Mouse (Mus musculus) left cerebral cortex, adult 2 months (tissue): ENCODE data around the gene Exo5. TPM values are rescaled to one million over a fixed set of nuclear protein-coding genes. Genes with fewer than 3 reads are reported as not detected.

ENCODE experiments used
- DNase-seq, 2 experiments: peaks; one replicate each; pipeline ENCODE4 v3.0.0; 2021 to 2022; ENCODE audit warnings: low spot score in 2 of 2, mixed read lengths in 1 of 2; ENCODE audit errors: extremely low spot score in 1 of 2
- H3K27ac ChIP-seq: fragments of 200-600 bp; 2 replicates; pipeline ENCODE4 v1.8.1; 2022
- H3K4me3 ChIP-seq: fragments of 200-600 bp; 2 replicates; pipeline ENCODE4 v1.8.1; 2022
- CTCF ChIP-seq: fragments of 200-600 bp; IDR thresholded peaks from 2 replicates; pipeline ENCODE4 v1.8.1; 2022; ENCODE audit warnings: antibody characterized with exemption, mild to moderate bottlenecking, moderate library complexity
- intact Hi-C: fragments of 180-260 bp; cut with DNase I; formaldehyde crosslinking; loops from one replicate; pipeline ENCODE4 v1.15.1; 2025
- long read RNA-seq, 2 experiments: library from polyadenylated mRNA; stranded (forward); transcript quantifications; one replicate each; pipeline ENCODE4 v2.0.0; 2021; ENCODE audit warnings: borderline mapping rate in 2 of 2
- total RNA-seq, 2 experiments: library from RNA; stranded (reverse); gene quantifications; 2 replicates each; pipeline ENCODE4 v1.2.3; 2021

Gene Exo5
- total RNA-seq: 10 to 100 TPM; 11.5 to 14.7 TPM
- long read RNA-seq, experiment 1, transcript Exo5-201 (2 exons, 1,996 nt): major isoform, 13 of 14 reads
- long read RNA-seq, experiment 1, partial matches to known transcripts: 0 of 14 reads
- long read RNA-seq, experiment 1, other reads (novel, unspliced or antisense): 0 of 14 reads
- long read RNA-seq, experiment 2, transcript Exo5-201 (2 exons, 1,996 nt): major isoform, 8 of 8 reads
- long read RNA-seq, experiment 2, partial matches to known transcripts: 0 of 8 reads
- long read RNA-seq, experiment 2, other reads (novel, unspliced or antisense): 0 of 8 reads

GRCm38 (mm10) chr4:120924554-120925299 lies at the start of gene Exo5:
TSS of gene Exo5 (minus strand) at chr4:120925017.
- DNase-seq: peak; percentile 86 to 87
- Histone ChIP-seq H3K4me3 (peak within 1 kb of the TSS; percentile 84), H3K27ac (peak within 1 kb of the TSS; percentile 90)
- intact Hi-C loops: loop anchor here (1.0 kb wide), 1 partner anchor 27 kb away; the partner anchor contains the start of gene Zfp69
- TF ChIP-seq CTCF: no peak

GRCm38 (mm10) chr4:120971842-120972241 lies 47.0 kb upstream of the Exo5 start:
- intact Hi-C loops: no loop called here
- no peak overlapping the region for H3K27ac ChIP-seq
- no peak for TF ChIP-seq CTCF
- no peak for DNase-seq
- H3K4me3 ChIP-seq: no peak overlapping the region

GRCm38 (mm10) chr4:120969382-120970146 lies 44.7 kb upstream of the Exo5 start:
- intact Hi-C loops: no loop called here
- H3K4me3 ChIP-seq: no peak overlapping the region
- DNase-seq: peak; percentile 38 to 40
- peak; percentile 71 for TF ChIP-seq CTCF
- H3K27ac ChIP-seq: no peak overlapping the region

GRCm38 (mm10) chr4:120968486-120968885 lies 43.7 kb upstream of the Exo5 start:
- intact Hi-C loops: no loop called here
- H3K27ac ChIP-seq: no peak overlapping the region
- no peak overlapping the region for H3K4me3 ChIP-seq
- DNase-seq: no peak
- TF ChIP-seq CTCF: no peak

DNA sequence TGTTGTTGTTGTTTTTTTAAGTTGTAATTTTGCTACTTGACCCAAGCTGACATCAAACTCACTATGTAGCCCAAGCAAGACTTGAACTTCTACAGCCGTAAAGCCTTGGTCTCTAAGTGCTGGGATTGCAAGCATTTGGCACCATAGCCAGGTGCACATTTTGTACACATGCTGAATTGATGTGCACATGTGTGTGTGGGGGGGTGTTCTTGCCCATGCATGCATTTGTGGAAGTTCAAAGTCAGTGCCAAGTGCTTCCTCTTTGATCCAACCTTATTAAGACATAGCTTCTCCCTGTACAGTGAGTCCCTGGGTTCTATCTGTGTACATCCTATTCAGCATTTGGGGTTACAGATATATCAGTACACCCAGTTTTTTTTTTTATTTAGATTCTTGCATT lies 30.8 kb upstream of the Exo5 start:
- H3K4me3 ChIP-seq: no peak overlapping the region
- H3K27ac ChIP-seq: no peak overlapping the region
- no peak for TF ChIP-seq CTCF
- intact Hi-C loops: no loop called here
- DNase-seq: no peak

DNA sequence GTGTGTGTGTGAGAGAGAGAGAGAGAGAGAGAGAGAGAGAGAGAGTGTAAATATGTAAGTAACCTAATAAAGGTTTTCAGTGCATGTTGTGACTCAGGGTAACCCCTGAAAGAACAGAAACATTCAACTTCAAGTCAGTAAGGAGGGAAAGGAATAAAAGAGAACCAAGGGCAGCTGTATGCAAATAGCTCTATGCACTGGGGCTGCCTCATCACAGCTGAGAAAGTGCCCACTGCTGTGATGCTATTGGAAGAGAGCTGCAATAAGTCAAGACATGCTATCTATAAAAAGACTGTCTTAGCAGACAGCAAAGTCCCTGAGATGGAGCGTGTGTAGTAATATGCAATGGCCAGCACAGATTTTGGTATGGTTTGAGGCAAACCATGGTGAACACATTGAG lies 28.9 kb upstream of the Exo5 start:
- no peak overlapping the region for H3K4me3 ChIP-seq
- DNase-seq: no peak
- intact Hi-C loops: no loop called here
- no peak for TF ChIP-seq CTCF
- no peak overlapping the region for H3K27ac ChIP-seq

GRCm38 (mm10) chr4:120953038-120953437 lies 28.2 kb upstream of the Exo5 start:
- no peak for TF ChIP-seq CTCF
- no peak overlapping the region for H3K27ac ChIP-seq
- intact Hi-C loops: no loop called here
- no peak for DNase-seq
- no peak overlapping the region for H3K4me3 ChIP-seq

DNA sequence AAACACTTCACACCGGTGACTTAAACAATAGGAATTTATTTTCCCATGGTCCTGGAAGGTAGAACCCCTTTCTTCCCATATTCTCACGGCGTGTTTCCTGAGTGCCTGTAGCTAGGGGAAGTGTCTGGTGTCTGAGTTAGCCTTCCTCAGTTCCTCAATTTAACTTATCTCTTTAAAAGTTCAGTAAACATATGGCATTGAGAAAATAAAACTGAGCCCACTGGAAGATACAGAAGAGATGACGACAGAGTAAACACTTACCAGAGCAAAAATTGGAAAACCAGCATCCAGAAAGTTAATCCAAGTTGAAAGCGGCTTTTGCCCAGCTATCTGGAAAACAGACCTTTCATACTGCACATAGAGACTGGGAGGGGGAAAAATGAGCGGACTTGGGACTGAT lies 27.3 kb upstream of the Exo5 start:
- intact Hi-C loops: no loop called here

DNA sequence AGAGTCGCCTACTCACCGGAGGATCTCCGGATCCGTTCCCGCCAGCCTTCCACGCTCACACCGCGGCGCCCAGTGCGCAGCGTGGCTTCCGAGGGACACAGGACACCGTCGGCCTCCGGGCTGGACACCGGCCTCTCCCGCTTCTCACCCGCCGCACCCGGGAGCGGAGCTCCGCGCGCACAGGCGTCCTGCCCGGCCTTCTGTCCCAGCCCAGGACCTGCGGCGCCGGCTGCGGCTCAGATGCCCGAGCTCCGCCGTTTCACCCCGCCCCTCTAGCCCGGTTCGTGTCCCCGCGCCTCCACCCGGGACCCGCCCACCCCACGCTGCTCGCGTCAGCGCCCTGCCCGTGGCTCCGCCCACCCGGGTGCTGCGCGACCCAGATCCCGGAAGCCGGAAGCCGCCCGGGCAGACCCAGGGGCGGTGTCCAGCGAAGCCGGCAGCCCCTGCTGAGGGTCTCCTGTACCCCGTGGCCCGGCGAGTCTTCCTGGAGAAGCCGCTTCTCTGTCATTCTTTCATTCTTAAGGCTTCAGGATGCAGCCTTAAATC lies 26.7 kb upstream of the Exo5 start, which contains the start of gene Zfp69:
Gene Zfp69 (minus strand): TSS at position 272 of the 546 bp plus-strand sequence.
- intact Hi-C loops: loop anchor here (1.0 kb wide), 1 partner anchor 26 kb away; the partner anchor contains the start of gene Exo5
- DNase-seq: peak; percentile 83 to 85
- no peak for TF ChIP-seq CTCF
- Histone ChIP-seq H3K4me3 (peak within 1 kb of the TSS; percentile 72), H3K27ac (peak within 1 kb of the TSS; percentile 74)

More for the DNA sequence above, 27.3 kb upstream of the Exo5 start:
- Histone ChIP-seq H3K4me3 (peak overlapping the region; percentile 72), H3K27ac (peak overlapping the region; percentile 74)
- TF ChIP-seq CTCF: no peak
- DNase-seq: no peak

- Histone ChIP-seq H3K4me3 (peak overlapping the region; percentile 72), H3K27ac (peak overlapping the region; percentile 51; the same call in 1 of the 2 replicates)
- no peak for TF ChIP-seq CTCF
- no peak for DNase-seq
- intact Hi-C loops: loop anchor here (1.0 kb wide), 1 partner anchor 26 kb away; the partner anchor contains the start of gene Exo5
Measured at GRCm38 (mm10) chr4:120950763-120951427, 26.1 kb upstream of the Exo5 start.

GRCm38 (mm10) chr4:120948938-120949337 lies 24.1 kb upstream of the Exo5 start:
- intact Hi-C loops: no loop called here
- Histone ChIP-seq H3K4me3 (no peak overlapping the region), H3K27ac (no peak overlapping the region)
- TF ChIP-seq CTCF: no peak
- no peak for DNase-seq
